In the genomic region with DNA sequence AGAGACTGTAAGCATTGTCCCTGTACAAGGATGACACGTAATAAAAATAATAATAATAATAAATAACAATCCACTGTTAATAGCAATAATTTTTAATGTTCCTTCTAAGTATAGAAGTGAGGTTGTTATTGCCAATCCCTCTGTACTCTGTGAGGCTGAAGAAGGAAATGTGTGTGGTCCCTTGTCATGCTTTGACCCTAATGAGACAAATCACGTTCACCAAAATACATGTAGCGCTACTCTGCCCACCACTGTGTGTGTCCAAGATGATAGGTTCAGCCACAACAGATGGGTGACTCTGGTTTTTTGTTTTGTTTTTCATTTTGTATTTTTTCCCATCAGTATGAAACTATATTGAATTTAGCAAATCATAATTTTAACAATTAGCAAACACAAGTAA, we compare ENCODE assay signal across 34 mouse cellular contexts.
"Had no signal": no experiment of that assay in that cellular context is flagged by ENCODE, and none has a peak within 500 bp of the region (broad histone marks: within the 10 kb centered on the region; RNA-seq: fewer than 3 reads in every experiment).

No protein-coding gene starts in this region.

- H3K4me1 ChIP-seq: heart, embryonic 10.5 days; heart, embryonic 12.5 days; heart, embryonic 13.5 days; heart, embryonic 15.5 days; hindbrain, embryonic 13.5 days; hindbrain, embryonic 15.5 days; intestine, embryonic 15.5 days; kidney, embryonic 15.5 days had no signal

- ATAC-seq: hindbrain, embryonic 16.5 days; hindbrain, postnatal 0 days; inflammation-experienced regulatory T-cells, adult 6 months; intestine, embryonic 15.5 days; intestine, embryonic 16.5 days; intestine, postnatal 0 days had no signal

- DNase-seq: heart, adult 2 months; heart, postnatal 10 days; heart, postnatal 14 days; heart, postnatal 36 days; heart, postnatal 4 days; kidney, adult 11 months; kidney, adult 18-20 months; kidney, adult 2 months; kidney, adult 9 months; kidney, postnatal 10 days; kidney, postnatal 14 days; kidney, postnatal 25 days; kidney, postnatal 4 days; layer of hippocampus, adult 9-11 months; layer of hippocampus, postnatal 36 days had no signal

- H3K4me2 ChIP-seq: heart, embryonic 11.5 days; heart, embryonic 12.5 days; heart, embryonic 13.5 days; heart, embryonic 15.5 days; hindbrain, embryonic 12.5 days; hindbrain, embryonic 13.5 days; hindbrain, embryonic 14.5 days; hindbrain, embryonic 15.5 days; intestine, embryonic 15.5 days; kidney, embryonic 15.5 days had no signal

- H3K9ac ChIP-seq: heart, embryonic 12.5 days; heart, embryonic 13.5 days; heart, embryonic 15.5 days; hindbrain, embryonic 12.5 days; hindbrain, embryonic 13.5 days; hindbrain, embryonic 14.5 days; hindbrain, embryonic 15.5 days; intestine, embryonic 15.5 days; kidney, embryonic 15.5 days had no signal

- H3K27ac ChIP-seq: heart, adult 2 months; heart, embryonic 10.5 days; heart, embryonic 13.5 days; heart, embryonic 15.5 days; hindbrain, embryonic 10.5 days; hindbrain, embryonic 12.5 days; hindbrain, embryonic 13.5 days; hindbrain, embryonic 14.5 days; hindbrain, embryonic 15.5 days; hindbrain, postnatal 0 days; intestine, embryonic 15.5 days; kidney, embryonic 15.5 days; layer of hippocampus, adult 2 months; left cerebral cortex, adult 2 months had no signal

- H3K36me3 ChIP-seq: heart, embryonic 10.5 days; heart, embryonic 12.5 days; heart, embryonic 13.5 days; heart, embryonic 15.5 days; hindbrain, embryonic 10.5 days; hindbrain, embryonic 12.5 days; hindbrain, embryonic 13.5 days; hindbrain, embryonic 15.5 days; intestine, embryonic 15.5 days; kidney, embryonic 15.5 days had no signal

- H3K27me3 ChIP-seq: heart, embryonic 12.5 days; heart, embryonic 13.5 days; heart, embryonic 15.5 days; hindbrain, embryonic 12.5 days; hindbrain, embryonic 13.5 days; hindbrain, embryonic 15.5 days; intestine, embryonic 15.5 days; kidney, embryonic 15.5 days had no signal

- H3K9me3 ChIP-seq: heart, embryonic 10.5 days; heart, embryonic 12.5 days; heart, embryonic 13.5 days; heart, embryonic 15.5 days; hindbrain, embryonic 10.5 days; hindbrain, embryonic 12.5 days; hindbrain, embryonic 13.5 days; hindbrain, embryonic 15.5 days; intestine, embryonic 15.5 days; kidney, embryonic 15.5 days had no signal

- H3K4me3 ChIP-seq: heart, adult 2 months; heart, embryonic 10.5 days; heart, embryonic 12.5 days; heart, embryonic 13.5 days; heart, embryonic 15.5 days; hindbrain, embryonic 10.5 days; hindbrain, embryonic 12.5 days; hindbrain, embryonic 13.5 days; hindbrain, embryonic 15.5 days; intestine, embryonic 15.5 days; kidney, embryonic 15.5 days; layer of hippocampus, adult 2 months; left cerebral cortex, adult 2 months had no signal
